ENCODE assay signal across 12 mouse cellular contexts in genomic region chr4:102045183-102046140, GRCm38 (mm10). TPM values are rescaled to one million over a fixed set of nuclear protein-coding genes. Genes with fewer than 3 reads are reported as not detected.
DNase-seq lines count a peak whose midpoint lies in the region; ATAC-seq and TF ChIP-seq lines count a peak whose summit lies in the region.
"Had no signal": no experiment of that assay in that cellular context is flagged by ENCODE, and none has a peak within 500 bp of the region (broad histone marks: within the 10 kb centered on the region; RNA-seq: fewer than 3 reads in every experiment).

No protein-coding gene starts in this region.

- peaks cover 3 to 4% of the 10 kb centered on the region in 2 experiments; a peak in 2 of 4 replicates for H3K4me1 ChIP-seq in heart, embryonic 14.5 days (ENCODE audit: control insufficient read depth in 2 of 2, insufficient read depth in 2 of 2, low read length in 2 of 2)
- no peaks in the 10 kb centered on the region for H3K4me1 ChIP-seq in lung, adult 2 months (ENCODE audit: control insufficient read depth, insufficient read depth, low read length)
- H3K4me1 ChIP-seq: hindbrain, embryonic 15.5 days; limb, embryonic 15.5 days had no signal

- H3K36me3 ChIP-seq in heart, embryonic 14.5 days (ENCODE audit: control insufficient read depth, insufficient read depth, low read length), result no peaks in the 10 kb centered on the region
- H3K36me3 ChIP-seq: hindbrain, embryonic 15.5 days; limb, embryonic 15.5 days had no signal

- no peak overlapping the region for H3K9ac ChIP-seq in heart, embryonic 14.5 days (ENCODE audit: low read length)
- H3K9ac ChIP-seq: hindbrain, embryonic 15.5 days; limb, embryonic 15.5 days had no signal

- peak overlapping the region; percentile 69 to 82 for H3K27ac ChIP-seq in heart, embryonic 14.5 days (replicated peaks in 1 of 2; ENCODE audit: control insufficient read depth in 1 of 2, insufficient read depth in 1 of 2, low read depth in 2 of 2, low read length in 2 of 2)
- H3K27ac ChIP-seq: hindbrain, embryonic 15.5 days; limb, embryonic 15.5 days had no signal

- H3K4me2 ChIP-seq in heart, embryonic 14.5 days (ENCODE audit: low read length), result no peak overlapping the region
- H3K4me2 ChIP-seq: hindbrain, embryonic 15.5 days; limb, embryonic 15.5 days had no signal

- 29% methylated on average over 5 of the region's 6 CpGs for WGBS in heart, embryonic 14.5 days
- WGBS in lung, adult 2 months, result 34% methylated on average over 6 of the region's 6 CpGs

- ATAC-seq in heart, embryonic 14.5 days (ENCODE audit: insufficient number of reproducible peaks, insufficient read depth, low FRiP score, low read depth), result no peak
- ATAC-seq: Patski had no signal

- H3K4me3 ChIP-seq in heart, embryonic 14.5 days (ENCODE audit: control insufficient read depth in 1 of 2, insufficient read depth in 1 of 2, low read depth in 1 of 2, low read length in 2 of 2), result no peak overlapping the region
- H3K4me3 ChIP-seq in lung, adult 2 months (replicated peaks; ENCODE audit: extremely low read depth, low read depth, low read length), result no peak overlapping the region
- H3K4me3 ChIP-seq: erythroblast, embryonic 14.5 days; hindbrain, embryonic 15.5 days; limb, embryonic 15.5 days; myocyte had no signal

- no peaks in the 10 kb centered on the region for H3K9me3 ChIP-seq in heart, embryonic 14.5 days (ENCODE audit: control insufficient read depth, low read length)
- H3K9me3 ChIP-seq: hindbrain, embryonic 15.5 days; limb, embryonic 15.5 days had no signal

- TF ChIP-seq POLR2A in lung, adult 2 months (IDR thresholded peaks at IDR 0.05; ENCODE audit: borderline replicate concordance, extremely low read depth, low read depth, low read length), result no peak

- DNase-seq in 416B (ENCODE audit: low read depth), result peak; percentile 4
- peak; percentile 63 for DNase-seq in Muller cell, postnatal 12 days (ENCODE audit: inconsistent ontology term)
- DNase-seq in lung, adult 2 months, result peak; percentile 8
- DNase-seq in cerebellum, adult 9-11 months, result no peak
- DNase-seq in frontal cortex, postnatal 10 days (ENCODE audit: low spot score in 2 of 2), result no peak
- no peak for DNase-seq in left cerebral cortex, adult 9 months (ENCODE audit: low spot score in 2 of 2)

- TF ChIP-seq CTCF in lung, adult 2 months (IDR thresholded peaks at IDR 0.05; ENCODE audit: insufficient read depth, low read length), result no peak

- H3K27me3 ChIP-seq in heart, embryonic 14.5 days (ENCODE audit: control insufficient read depth, insufficient read depth, low read length), result no peaks in the 10 kb centered on the region
- H3K27me3 ChIP-seq: hindbrain, embryonic 15.5 days; limb, embryonic 15.5 days; Patski had no signal

RNA-seq across cellular contexts. Expression of gene Pde4b, which starts 41.9 kb away (rescaled TPM):
- 29.2 and 30.5 TPM in 2 replicates for polyA plus RNA-seq in heart, embryonic 14.5 days (2014; fragmentation: Nextera tagmentation; extraction: Ambion mirVana)
- 19.9 and 23.1 TPM in 2 replicates for polyA plus RNA-seq in lung, adult 2 months (2012; rRNA removed)

RNA-seq across cellular contexts. Expression of gene Gm12789, which starts 59.0 kb away (rescaled TPM):
- polyA plus RNA-seq in heart, embryonic 14.5 days (2014; fragmentation: Nextera tagmentation; extraction: Ambion mirVana), result not detected in 2 replicates
- not detected in 2 replicates for polyA plus RNA-seq in lung, adult 2 months (2012; rRNA removed)
- polyA plus RNA-seq: erythroblast, embryonic 14.5 days; hindbrain, embryonic 15.5 days; limb, embryonic 15.5 days; myocyte; Patski had no signal

Comparison
In these comparisons a context has a peak if more than half of its experiments do, and no peak if none do; other contexts are left out.
1. DNase-seq: peak in 416B (single experiment), Muller cell, postnatal 12 days (single experiment) and lung, adult 2 months (single experiment); none in cerebellum, adult 9-11 months (single experiment), frontal cortex, postnatal 10 days (0 of 2) and left cerebral cortex, adult 9 months (0 of 2).